11 mouse cellular contexts compared by ENCODE assay signal in the genomic region with DNA sequence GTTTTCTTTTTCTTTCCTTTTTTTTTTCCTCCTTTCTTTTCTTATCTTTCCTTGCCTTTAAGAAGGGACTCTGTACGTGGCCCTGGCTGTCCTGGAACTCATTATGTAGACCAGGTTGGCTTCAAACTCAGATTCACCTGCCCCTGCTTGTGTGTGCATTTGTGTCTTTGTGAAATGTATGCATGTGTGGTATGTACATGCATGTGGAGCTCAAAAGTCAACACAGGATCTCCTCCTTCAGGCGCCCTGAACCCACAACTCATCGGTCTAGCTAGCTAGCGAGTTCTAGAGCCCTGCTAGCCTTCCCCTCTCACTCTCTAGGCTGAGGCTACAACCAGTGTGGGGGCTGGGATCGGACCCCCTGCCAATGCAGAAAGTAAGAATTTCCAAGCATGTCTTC. TPM values are rescaled to one million over a fixed set of nuclear protein-coding genes. Genes with fewer than 3 reads are reported as not detected.
DNase-seq lines count a peak whose midpoint lies in the region; ATAC-seq and TF ChIP-seq lines count a peak whose summit lies in the region.
"Had no signal": no experiment of that assay in that cellular context is flagged by ENCODE, and none has a peak within 500 bp of the region (broad histone marks: within the 10 kb centered on the region; RNA-seq: fewer than 3 reads in every experiment).

No protein-coding gene starts in this region.

- H3K36me3 ChIP-seq in kidney, embryonic 15.5 days: peaks cover 16% of the 10 kb centered on the region
- peaks cover 12% of the 10 kb centered on the region for H3K36me3 ChIP-seq in heart, embryonic 15.5 days
- H3K36me3 ChIP-seq in liver, embryonic 14.5 days (replicated peaks; ENCODE audit: control insufficient read depth, insufficient read depth, low read depth): peaks cover 7% of the 10 kb centered on the region

- H3K4me2 ChIP-seq in kidney, embryonic 15.5 days: peak overlapping the region; percentile 69; the same call in 1 of the 2 replicates
- H3K4me2 ChIP-seq in heart, embryonic 15.5 days: peak overlapping the region; percentile 63
- peak overlapping the region; percentile 84 for H3K4me2 ChIP-seq in liver, embryonic 14.5 days (ENCODE audit: low read depth)

- no peak for ATAC-seq in kidney, embryonic 15.5 days (replicated peaks; ENCODE audit: low FRiP score)
- ATAC-seq in heart, embryonic 15.5 days (replicated peaks; ENCODE audit: insufficient number of reproducible peaks, insufficient read depth, low FRiP score, low read depth): no peak
- ATAC-seq in liver, embryonic 14.5 days (ENCODE audit: insufficient read depth): no peak
- ATAC-seq: forebrain, embryonic 15.5 days; midbrain, embryonic 16.5 days had no signal

- no peaks in the 10 kb centered on the region for H3K27me3 ChIP-seq in kidney, embryonic 15.5 days
- no peaks in the 10 kb centered on the region for H3K27me3 ChIP-seq in heart, embryonic 15.5 days
- no peaks in the 10 kb centered on the region for H3K27me3 ChIP-seq in liver, embryonic 14.5 days (ENCODE audit: control insufficient read depth, insufficient read depth, low read length)
- H3K27me3 ChIP-seq: forebrain, embryonic 15.5 days; limb, embryonic 12.5 days had no signal

- no peak for TF ChIP-seq CTCF in gastrocnemius, adult 2 months (IDR thresholded peaks at IDR 0.05)
- TF ChIP-seq CTCF in liver, embryonic 14.5 days (IDR thresholded peaks at IDR 0.05; ENCODE audit: low read depth): no peak

- peak overlapping the region; percentile 97 for H3K27ac ChIP-seq in gastrocnemius, adult 2 months
- no peak overlapping the region for H3K27ac ChIP-seq in kidney, embryonic 15.5 days
- no peak overlapping the region for H3K27ac ChIP-seq in heart, embryonic 15.5 days
- peak overlapping the region; percentile 32 for H3K27ac ChIP-seq in liver, embryonic 14.5 days
- H3K27ac ChIP-seq: forebrain, embryonic 15.5 days; limb, embryonic 12.5 days had no signal

- H3K9ac ChIP-seq in kidney, embryonic 15.5 days: no peak overlapping the region
- H3K9ac ChIP-seq in heart, embryonic 15.5 days: no peak overlapping the region
- H3K9ac ChIP-seq in liver, embryonic 14.5 days (replicated peaks): peak overlapping the region; percentile 45
- H3K9ac ChIP-seq: forebrain, embryonic 15.5 days; limb, embryonic 12.5 days had no signal

- H3K9me3 ChIP-seq in kidney, embryonic 15.5 days (replicated peaks): no peaks in the 10 kb centered on the region
- no peaks in the 10 kb centered on the region for H3K9me3 ChIP-seq in heart, embryonic 15.5 days (replicated peaks)
- no peaks in the 10 kb centered on the region for H3K9me3 ChIP-seq in liver, embryonic 14.5 days (ENCODE audit: control insufficient read depth, low read length)
- H3K9me3 ChIP-seq: forebrain, embryonic 15.5 days; limb, embryonic 12.5 days had no signal

- DNase-seq in gastrocnemius, adult 2 months: no peak
- no peak for DNase-seq in gastrocnemius, postnatal 4 days (ENCODE audit: low spot score in 2 of 2)
- no peak for DNase-seq in kidney, postnatal 4 days
- DNase-seq in liver, embryonic 14.5 days (ENCODE audit: low read depth in 3 of 3, low spot score in 3 of 3): no peak
- no peak for DNase-seq in layer of hippocampus, adult 9-10 months (ENCODE audit: low spot score)
- no peak for DNase-seq in layer of hippocampus, adult 11-12 months (ENCODE audit: low spot score)

- intact Hi-C loops in gastrocnemius, adult 2 months (cut with DNase I): loop anchor here (5.0 kb wide), 1 partner anchor 34 kb away; a partner anchor contains a TSS

- 89% methylated on average over 5 of the region's 5 CpGs for WGBS in kidney, embryonic 15.5 days
- WGBS in heart, embryonic 15.5 days: 82% methylated on average over 5 of the region's 5 CpGs
- WGBS in liver, embryonic 14.5 days (ENCODE audit: insufficient replicate concordance): 75% methylated on average over 5 of the region's 5 CpGs

- no peak for TF ChIP-seq EP300 in liver, embryonic 14.5 days (IDR thresholded peaks at IDR 0.05; ENCODE audit: low read depth)

- peaks cover 16% of the 10 kb centered on the region for H3K4me1 ChIP-seq in kidney, embryonic 15.5 days
- peaks cover 14% of the 10 kb centered on the region for H3K4me1 ChIP-seq in heart, embryonic 15.5 days (replicated peaks)
- H3K4me1 ChIP-seq in liver, embryonic 14.5 days (replicated peaks; ENCODE audit: control insufficient read depth in 2 of 2, insufficient read depth in 2 of 2, low read length in 1 of 2): peaks cover 13 to 32% of the 10 kb centered on the region in 2 experiments

- H3K4me3 ChIP-seq in gastrocnemius, adult 2 months: peak overlapping the region; percentile 100
- peak overlapping the region; percentile 79; the same call in 1 of the 2 replicates for H3K4me3 ChIP-seq in kidney, embryonic 15.5 days (replicated peaks)
- H3K4me3 ChIP-seq in heart, embryonic 15.5 days: peak overlapping the region; percentile 83; the same call in 1 of the 2 replicates
- H3K4me3 ChIP-seq in liver, embryonic 14.5 days (ENCODE audit: insufficient read depth in 1 of 2, low read depth in 2 of 2, low read length in 2 of 2): peak overlapping the region; percentile 33 to 81; a peak in 3 of 4 replicates
- H3K4me3 ChIP-seq: limb, embryonic 12.5 days had no signal

RNA-seq across cellular contexts. Expression of a gene that starts 1.6 kb away (rescaled TPM):
- total RNA-seq in gastrocnemius, adult 2 months (2021): 100 to 1,000 TPM; 118 to 180 TPM
- 10 to 100 TPM; 81.4 to 83.7 TPM for total RNA-seq in gastrocnemius, postnatal 4 days (2021)
- polyA plus RNA-seq in kidney, embryonic 15.5 days (2015; fragmentation: Nextera tagmentation; extraction: Ambion mirVana): 171 and 186 TPM in 2 replicates
- polyA plus RNA-seq in heart, embryonic 15.5 days (2015; fragmentation: Nextera tagmentation; extraction: Ambion mirVana): 211 and 283 TPM in 2 replicates
- 33.5 and 56.1 TPM in 2 replicates for polyA plus RNA-seq in liver, embryonic 14.5 days (2012; rRNA removed)
- 135 and 150 TPM in 2 replicates for polyA plus RNA-seq in liver, embryonic 14.5 days (2014; fragmentation: Nextera tagmentation; extraction: Ambion mirVana)

RNA-seq across cellular contexts. Expression of a gene that starts 12.1 kb away (rescaled TPM):
- 10 to 100 TPM; 11.5 to 13.6 TPM for total RNA-seq in gastrocnemius, adult 2 months (2021)
- total RNA-seq in gastrocnemius, postnatal 4 days (2021): 10 to 100 TPM; 34.7 to 38.2 TPM
- 106 and 107 TPM in 2 replicates for polyA plus RNA-seq in kidney, embryonic 15.5 days (2015; fragmentation: Nextera tagmentation; extraction: Ambion mirVana)
- 61.8 and 65.4 TPM in 2 replicates for polyA plus RNA-seq in heart, embryonic 15.5 days (2015; fragmentation: Nextera tagmentation; extraction: Ambion mirVana)
- polyA plus RNA-seq in liver, embryonic 14.5 days (2012; rRNA removed): 11.7 and 16.6 TPM in 2 replicates
- polyA plus RNA-seq in liver, embryonic 14.5 days (2014; fragmentation: Nextera tagmentation; extraction: Ambion mirVana): 36.7 and 40.2 TPM in 2 replicates

RNA-seq across cellular contexts. Expression of a gene that starts 32.9 kb away (rescaled TPM):
- total RNA-seq in gastrocnemius, adult 2 months (2021): not detected
- 1 to 10 TPM; 5.5 to 6.4 TPM for total RNA-seq in gastrocnemius, postnatal 4 days (2021)
- 39.0 and 42.7 TPM in 2 replicates for polyA plus RNA-seq in kidney, embryonic 15.5 days (2015; fragmentation: Nextera tagmentation; extraction: Ambion mirVana)
- 14.0 and 15.6 TPM in 2 replicates for polyA plus RNA-seq in heart, embryonic 15.5 days (2015; fragmentation: Nextera tagmentation; extraction: Ambion mirVana)
- polyA plus RNA-seq in liver, embryonic 14.5 days (2012; rRNA removed): 13.9 and 26.6 TPM in 2 replicates
- 40.2 and 40.3 TPM in 2 replicates for polyA plus RNA-seq in liver, embryonic 14.5 days (2014; fragmentation: Nextera tagmentation; extraction: Ambion mirVana)

RNA-seq across cellular contexts. Expression of a gene that starts 43.5 kb away (rescaled TPM):
- total RNA-seq in gastrocnemius, adult 2 months (2021): not detected
- total RNA-seq in gastrocnemius, postnatal 4 days (2021): 10 to 100 TPM; 25.4 to 29.3 TPM
- 256 and 259 TPM in 2 replicates for polyA plus RNA-seq in kidney, embryonic 15.5 days (2015; fragmentation: Nextera tagmentation; extraction: Ambion mirVana)
- polyA plus RNA-seq in heart, embryonic 15.5 days (2015; fragmentation: Nextera tagmentation; extraction: Ambion mirVana): 159 and 183 TPM in 2 replicates
- 100 and 123 TPM in 2 replicates for polyA plus RNA-seq in liver, embryonic 14.5 days (2012; rRNA removed)
- polyA plus RNA-seq in liver, embryonic 14.5 days (2014; fragmentation: Nextera tagmentation; extraction: Ambion mirVana): 255 and 287 TPM in 2 replicates

Comparison
In these comparisons a context has a peak if more than half of its experiments do, and no peak if none do; other contexts are left out.
1. H3K27ac ChIP-seq: peak in gastrocnemius, adult 2 months (single experiment) and liver, embryonic 14.5 days (single experiment); none in kidney, embryonic 15.5 days (single experiment) and heart, embryonic 15.5 days (single experiment).
2. Peak in every context shown above with its lines, with median percentiles within 50 percentile points of each other: H3K4me3 ChIP-seq and H3K4me2 ChIP-seq.